23 mouse cellular contexts compared by ENCODE assay signal in genomic region chr11:50507498-50507824, GRCm38 (mm10).
DNase-seq lines count a peak whose midpoint lies in the region; ATAC-seq and TF ChIP-seq lines count a peak whose summit lies in the region.
"Had no signal": no experiment of that assay in that cellular context is flagged by ENCODE, and none has a peak within 500 bp of the region (broad histone marks: within the 10 kb centered on the region; RNA-seq: fewer than 3 reads in every experiment).

No protein-coding gene starts in this region.

- H3K27me3 ChIP-seq in forebrain, embryonic 10.5 days (ENCODE audit: poor library complexity, severe bottlenecking): no peaks in the 10 kb centered on the region
- H3K27me3 ChIP-seq in forebrain, embryonic 11.5 days (ENCODE audit: control insufficient read depth, insufficient read depth, low read length): no peaks in the 10 kb centered on the region
- H3K27me3 ChIP-seq in midbrain, embryonic 10.5 days (ENCODE audit: low read depth, poor library complexity, severe bottlenecking): no peaks in the 10 kb centered on the region
- no peaks in the 10 kb centered on the region for H3K27me3 ChIP-seq in midbrain, postnatal 0 days (ENCODE audit: insufficient read depth, low read length)
- no peaks in the 10 kb centered on the region for H3K27me3 ChIP-seq in midbrain, embryonic 12.5 days
- H3K27me3 ChIP-seq: embryonic facial prominence, embryonic 13.5 days; kidney, embryonic 15.5 days; limb, embryonic 13.5 days; liver, embryonic 12.5 days had no signal

- no peak for TF ChIP-seq CTCF in midbrain, postnatal 0 days (IDR thresholded peaks at IDR 0.05)

- H3K4me2 ChIP-seq in forebrain, embryonic 11.5 days (ENCODE audit: low read depth, low read length, severe bottlenecking): no peak overlapping the region
- H3K4me2 ChIP-seq in midbrain, postnatal 0 days (ENCODE audit: low read depth, low read length, poor library complexity, severe bottlenecking): no peak overlapping the region
- H3K4me2 ChIP-seq in midbrain, embryonic 12.5 days (replicated peaks): no peak overlapping the region; the same call in 1 of the 2 replicates
- H3K4me2 ChIP-seq: embryonic facial prominence, embryonic 13.5 days; heart, embryonic 11.5 days; kidney, embryonic 15.5 days; limb, embryonic 13.5 days; liver, embryonic 12.5 days had no signal

- H3K4me3 ChIP-seq in forebrain, embryonic 10.5 days: no peak overlapping the region
- H3K4me3 ChIP-seq in forebrain, embryonic 11.5 days (ENCODE audit: low read depth, low read length): no peak overlapping the region
- H3K4me3 ChIP-seq in midbrain, embryonic 10.5 days: no peak overlapping the region
- H3K4me3 ChIP-seq in midbrain, postnatal 0 days (ENCODE audit: low read depth, low read length): no peak overlapping the region
- no peak overlapping the region for H3K4me3 ChIP-seq in midbrain, embryonic 12.5 days
- H3K4me3 ChIP-seq: embryonic facial prominence, embryonic 13.5 days; erythroblast, embryonic 14.5 days; kidney, embryonic 15.5 days; limb, embryonic 13.5 days; liver, embryonic 12.5 days had no signal

- H3K27ac ChIP-seq in forebrain, embryonic 10.5 days: peak overlapping the region; percentile 74
- no peak overlapping the region for H3K27ac ChIP-seq in forebrain, embryonic 11.5 days (ENCODE audit: low read depth, low read length)
- peak overlapping the region; percentile 86 for H3K27ac ChIP-seq in midbrain, embryonic 10.5 days (replicated peaks)
- H3K27ac ChIP-seq in midbrain, postnatal 0 days (ENCODE audit: low read depth, low read length): no peak overlapping the region
- H3K27ac ChIP-seq in midbrain, embryonic 12.5 days (replicated peaks): peak overlapping the region; percentile 79
- H3K27ac ChIP-seq: embryonic facial prominence, embryonic 13.5 days; kidney, embryonic 15.5 days; limb, embryonic 13.5 days; liver, embryonic 12.5 days had no signal

- no peaks in the 10 kb centered on the region for H3K9me3 ChIP-seq in forebrain, embryonic 10.5 days
- no peaks in the 10 kb centered on the region for H3K9me3 ChIP-seq in forebrain, embryonic 11.5 days (ENCODE audit: control insufficient read depth, low read length)
- H3K9me3 ChIP-seq in midbrain, embryonic 10.5 days (replicated peaks): no peaks in the 10 kb centered on the region
- H3K9me3 ChIP-seq in midbrain, postnatal 0 days (ENCODE audit: low read length): no peaks in the 10 kb centered on the region
- H3K9me3 ChIP-seq in midbrain, embryonic 12.5 days: no peaks in the 10 kb centered on the region
- H3K9me3 ChIP-seq: embryonic facial prominence, embryonic 13.5 days; kidney, embryonic 15.5 days; limb, embryonic 13.5 days; liver, embryonic 12.5 days had no signal

- H3K4me1 ChIP-seq in forebrain, embryonic 10.5 days: peaks cover 15% of the 10 kb centered on the region
- peaks cover 2% of the 10 kb centered on the region; the same call in 1 of the 2 replicates for H3K4me1 ChIP-seq in forebrain, embryonic 11.5 days (replicated peaks; ENCODE audit: control insufficient read depth, insufficient read depth, low read length)
- peaks cover 24% of the 10 kb centered on the region for H3K4me1 ChIP-seq in midbrain, embryonic 10.5 days
- H3K4me1 ChIP-seq in midbrain, postnatal 0 days (ENCODE audit: insufficient read depth, low read length): no peaks in the 10 kb centered on the region
- H3K4me1 ChIP-seq in midbrain, embryonic 12.5 days: peaks cover 21% of the 10 kb centered on the region
- H3K4me1 ChIP-seq: embryonic facial prominence, embryonic 13.5 days; kidney, embryonic 15.5 days; limb, embryonic 13.5 days; liver, embryonic 12.5 days had no signal

- no peak for ATAC-seq in forebrain, embryonic 11.5 days (replicated peaks; ENCODE audit: low FRiP score)
- no peak for ATAC-seq in midbrain, postnatal 0 days (ENCODE audit: low FRiP score)
- peak; percentile 52 for ATAC-seq in midbrain, embryonic 12.5 days (ENCODE audit: low FRiP score, low read depth)
- ATAC-seq: liver, embryonic 12.5 days had no signal

- no peak overlapping the region for H3K9ac ChIP-seq in forebrain, embryonic 11.5 days (ENCODE audit: low read length)
- H3K9ac ChIP-seq in midbrain, postnatal 0 days (replicated peaks; ENCODE audit: low read length, poor library complexity, severe bottlenecking): no peak overlapping the region
- H3K9ac ChIP-seq in midbrain, embryonic 12.5 days (replicated peaks): no peak overlapping the region
- H3K9ac ChIP-seq: embryonic facial prominence, embryonic 13.5 days; kidney, embryonic 15.5 days; limb, embryonic 13.5 days; liver, embryonic 12.5 days had no signal

- 82% methylated on average over 4 of the region's 4 CpGs for WGBS in forebrain, embryonic 10.5 days
- WGBS in forebrain, embryonic 11.5 days: 89% methylated on average over 4 of the region's 4 CpGs
- WGBS in midbrain, embryonic 10.5 days: 82% methylated on average over 4 of the region's 4 CpGs
- 49% methylated on average over 4 of the region's 4 CpGs for WGBS in midbrain, postnatal 0 days
- 73% methylated on average over 4 of the region's 4 CpGs for WGBS in midbrain, embryonic 12.5 days

- H3K36me3 ChIP-seq in forebrain, embryonic 10.5 days (replicated peaks): no peaks in the 10 kb centered on the region
- no peaks in the 10 kb centered on the region for H3K36me3 ChIP-seq in forebrain, embryonic 11.5 days (ENCODE audit: control insufficient read depth, insufficient read depth, low read length)
- no peaks in the 10 kb centered on the region for H3K36me3 ChIP-seq in midbrain, embryonic 10.5 days
- H3K36me3 ChIP-seq in midbrain, postnatal 0 days (ENCODE audit: insufficient read depth, low read length): no peaks in the 10 kb centered on the region
- no peaks in the 10 kb centered on the region for H3K36me3 ChIP-seq in midbrain, embryonic 12.5 days
- H3K36me3 ChIP-seq: embryonic facial prominence, embryonic 13.5 days; kidney, embryonic 15.5 days; limb, embryonic 13.5 days; liver, embryonic 12.5 days had no signal

- no peak for DNase-seq in forebrain, embryonic 10.5 days (ENCODE audit: extremely low spot score, low spot score)
- no peak for DNase-seq in forebrain, embryonic 11.5 days (ENCODE audit: low spot score)
- no peak for DNase-seq in midbrain, embryonic 10.5 days (ENCODE audit: low spot score)
- no peak for DNase-seq in midbrain, postnatal 0 days (ENCODE audit: low spot score)
- DNase-seq in lung, postnatal 4 days: no peak
- no peak for DNase-seq in MN1 (ENCODE audit: low spot score)
- DNase-seq: adrenal gland, postnatal 10 days; cerebellum, adult 18-20 months; cerebellum, postnatal 25 days; gastrocnemius, postnatal 10 days; kidney, adult 11 months; kidney, postnatal 36 days; lung, adult 2 months; lung, postnatal 14 days; thymus, adult 18-20 months; thymus, postnatal 36 days had no signal

Comparison
In these comparisons a context has a peak if more than half of its experiments do, and no peak if none do; other contexts are left out.
1. H3K27ac ChIP-seq: peak in forebrain, embryonic 10.5 days (single experiment), midbrain, embryonic 10.5 days (single experiment) and midbrain, embryonic 12.5 days (single experiment); none in forebrain, embryonic 11.5 days (single experiment) and midbrain, postnatal 0 days (single experiment).